Mouse (Mus musculus): ENCODE results near the gene Gm27021.

- TF ChIP-seq CTCF (IDR thresholded peaks at IDR 0.05; ENCODE audit: low read depth, low read length) (no peak), POLR2A (IDR thresholded peaks at IDR 0.05; ENCODE audit: insufficient read depth, low read length) (no peak)
Observed at GRCm38 (mm10) chr8:120671775-120672174, 3.9 kb upstream of the Gm27021 start.
